Mouse (Mus musculus) T-helper 1 cell (primary cell): Measurements from ENCODE around the gene Nrip1.
"Not testable (repeated sequence)": the region's sequence is repeated elsewhere in the genome, so short reads cannot be mapped to it uniquely, and the experiment has no call there.

Experiments
- in situ Hi-C: fragments of 300-600 bp; cut with MboI, MseI; formaldehyde crosslinking; loops from one replicate; pipeline ENCODE4 v1.15.1; 2025; ENCODE audit warnings: high pct_unique_total_duplicates

The Nrip1 gene

DNA sequence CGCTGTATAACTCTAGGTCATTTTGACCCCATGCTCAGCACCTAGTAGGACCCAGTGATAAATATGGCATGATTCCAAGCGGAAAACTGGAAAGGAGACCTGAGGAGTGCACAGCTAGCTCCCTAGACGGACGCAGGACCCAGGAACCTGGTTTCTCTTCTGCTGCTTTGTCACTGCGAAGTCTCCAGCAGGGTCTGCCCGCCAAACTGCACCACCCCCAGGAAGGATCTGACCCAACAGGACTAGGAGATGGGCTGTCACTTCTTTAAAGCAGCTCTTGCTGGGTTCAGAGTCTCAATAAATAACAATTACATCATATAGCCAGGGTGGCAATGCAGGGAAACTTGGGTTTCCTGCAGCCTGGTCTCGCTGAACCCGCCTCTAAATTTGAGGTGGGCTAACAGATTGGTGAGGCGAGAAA is at the start of gene Nrip1:
Gene Nrip1 (minus strand): TSS at position 157 of the 421 bp plus-strand sequence.
- in situ Hi-C loops: loop anchor here (5.0 kb wide), 1 partner anchor 394 kb away; no protein-coding TSS in a partner anchor

DNA sequence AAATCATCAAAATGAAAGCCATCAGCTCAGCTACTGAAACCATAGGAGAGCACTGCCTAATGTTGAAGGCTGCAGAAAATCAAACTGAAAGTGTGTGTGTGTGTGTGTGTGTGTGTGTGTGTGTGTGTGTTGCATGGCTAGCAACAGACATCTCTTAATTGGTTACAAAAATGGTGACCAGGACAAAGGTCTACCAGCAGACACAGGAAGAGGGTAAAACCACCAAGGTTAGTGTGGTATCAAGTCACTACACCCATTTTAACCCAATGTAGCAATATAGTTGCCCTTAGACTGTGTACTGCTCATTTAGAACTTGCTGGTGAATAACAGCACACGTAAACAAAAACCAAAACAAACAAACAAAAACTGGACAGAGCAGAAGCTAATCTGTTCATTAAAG is 48.9 kb upstream of the Nrip1 start:
- in situ Hi-C loops: no loop called here

DNA sequence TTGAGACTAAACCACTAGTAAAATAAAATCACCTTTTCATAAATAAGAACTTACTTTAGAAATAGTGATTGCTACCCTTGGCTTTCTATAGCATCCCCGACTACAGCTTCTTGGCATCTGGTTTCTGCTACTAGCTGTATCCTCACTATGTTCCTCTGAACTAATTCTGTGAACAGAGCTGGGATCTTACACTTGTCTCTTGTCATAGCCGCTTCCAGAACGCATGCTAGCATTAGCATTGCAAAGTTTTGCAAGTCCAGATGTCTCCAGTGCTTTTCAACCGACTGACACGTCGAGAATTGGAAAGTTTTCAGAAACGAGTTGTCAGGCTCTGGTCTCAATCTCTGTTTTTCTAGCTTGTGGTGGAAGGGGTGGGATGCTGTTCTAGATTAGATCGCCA is 46.2 kb upstream of the Nrip1 start:
- in situ Hi-C loops: no loop called here

GRCm38 (mm10) chr16:76416477-76416876 is 42.9 kb upstream of the Nrip1 start:
- in situ Hi-C loops: no loop called here

DNA sequence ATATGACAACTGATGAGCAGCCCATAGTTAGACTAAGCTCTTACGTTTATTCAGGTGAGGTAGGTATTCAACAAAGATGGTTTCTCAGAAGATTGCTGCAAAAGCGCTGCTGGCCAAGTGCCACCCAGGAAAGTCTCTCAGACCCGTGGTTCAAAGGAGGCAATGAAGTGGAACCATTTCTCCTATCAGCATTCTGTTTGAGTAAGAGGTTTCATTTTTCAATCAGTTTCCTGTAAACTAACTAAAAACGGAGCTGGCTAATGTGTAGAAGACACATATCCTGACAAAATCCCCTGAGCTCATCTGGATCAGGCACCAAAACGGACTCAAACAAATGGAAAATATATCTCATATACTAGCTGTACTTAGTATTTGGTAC is 42.4 kb upstream of the Nrip1 start:
- in situ Hi-C loops: no loop called here

DNA sequence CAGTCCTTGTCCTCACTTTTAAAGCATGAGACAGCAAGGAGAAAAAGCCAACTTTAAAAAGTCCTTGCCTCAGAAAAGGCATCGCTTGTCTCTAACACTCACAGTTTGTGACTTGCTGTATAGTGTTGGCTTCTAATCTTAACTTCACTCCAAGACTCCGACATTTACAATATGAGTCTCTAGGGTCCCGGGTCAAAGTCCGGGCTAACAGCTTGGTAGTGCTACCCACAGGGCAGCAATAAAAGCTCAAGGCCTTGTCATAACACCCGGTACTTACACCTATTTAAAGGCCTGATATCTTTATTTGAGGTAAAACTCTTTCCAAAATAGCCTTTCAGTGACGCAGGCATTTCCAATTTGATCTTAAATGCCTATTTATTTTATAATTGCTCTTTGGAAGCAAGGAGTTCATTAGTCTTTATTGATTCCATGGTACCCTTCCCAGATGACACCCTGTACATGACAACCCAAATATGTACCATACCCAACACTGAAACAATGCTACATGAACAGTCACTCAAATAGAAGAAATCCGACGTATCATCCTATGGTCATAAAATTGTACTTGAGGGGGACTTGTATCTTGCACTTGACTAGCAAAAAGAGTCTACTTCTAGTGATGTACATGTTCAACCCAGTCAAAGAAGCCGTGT is 41.9 kb upstream of the Nrip1 start:
- in situ Hi-C loops: no loop called here

DNA sequence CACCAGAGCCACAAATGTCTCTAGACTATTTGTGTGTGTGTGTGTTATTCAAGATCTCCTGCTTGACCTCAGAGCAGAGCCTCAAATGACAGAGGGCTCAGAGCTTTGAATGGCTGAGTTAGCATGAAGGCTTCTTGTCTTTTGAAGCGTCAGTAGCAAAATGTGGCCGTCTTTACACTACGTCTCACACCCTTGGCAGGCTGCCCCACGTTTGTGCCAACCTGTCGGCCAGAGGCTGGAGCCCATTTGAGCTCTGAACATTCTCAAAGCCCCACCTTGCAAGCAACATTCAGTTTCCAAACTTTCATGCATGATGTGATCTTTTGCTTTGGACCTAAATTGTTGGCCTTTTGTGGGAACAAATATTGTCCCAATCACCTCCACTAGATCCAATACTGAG is 40.9 kb upstream of the Nrip1 start:
- in situ Hi-C loops: no loop called here

DNA sequence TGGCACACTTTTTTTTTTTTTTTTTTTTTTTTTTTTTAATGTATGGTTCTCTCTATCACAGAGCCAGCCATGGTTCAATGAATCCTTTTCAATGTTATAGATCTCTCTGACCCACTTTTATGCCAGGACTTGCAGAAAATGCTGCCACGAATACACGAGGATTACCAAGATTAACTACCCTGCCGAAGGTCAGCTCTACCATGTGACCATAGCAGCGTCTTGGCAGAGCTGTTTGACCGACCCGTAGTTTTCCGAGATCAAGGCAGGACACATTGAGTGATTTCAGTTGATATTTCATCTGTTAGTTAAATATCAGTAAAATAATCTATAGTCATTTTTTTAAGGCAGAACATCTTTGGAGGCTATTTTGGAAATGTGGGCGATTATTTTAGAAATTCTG is 40.0 kb upstream of the Nrip1 start:
- in situ Hi-C loops: no loop called here

GRCm38 (mm10) chr16:76409355-76409722 is 35.7 kb upstream of the Nrip1 start:
- in situ Hi-C loops: no loop called here

DNA sequence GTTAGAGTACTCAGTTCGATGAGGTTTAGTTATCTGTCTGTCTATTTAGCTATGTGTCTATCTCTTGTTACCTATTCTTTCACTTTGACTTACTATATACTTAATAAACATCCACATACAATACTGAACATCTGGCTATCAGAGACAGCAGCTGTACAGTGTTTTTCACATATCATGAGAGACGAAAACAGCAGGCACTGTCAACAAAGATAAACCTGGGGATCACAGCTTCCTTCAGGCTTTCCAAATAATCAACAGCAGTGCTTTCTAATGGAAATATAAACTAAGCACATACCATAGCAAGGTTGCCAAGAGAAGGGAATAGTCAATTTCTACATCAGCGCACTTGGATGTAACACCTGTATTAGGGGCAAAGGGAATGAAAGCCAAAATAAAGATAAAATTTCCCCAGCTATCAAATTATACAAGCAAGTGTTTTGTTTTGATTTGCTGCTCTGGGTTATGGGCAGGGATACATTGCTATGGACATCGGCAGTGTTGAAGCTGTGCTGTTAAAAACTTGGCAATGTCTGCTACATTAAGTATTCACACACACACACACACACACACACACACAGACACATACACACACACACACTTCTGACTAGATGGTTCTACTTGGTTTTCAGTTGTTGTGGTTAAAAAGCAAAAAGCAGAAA is 35.2 kb upstream of the Nrip1 start:
- in situ Hi-C loops: no loop called here

DNA sequence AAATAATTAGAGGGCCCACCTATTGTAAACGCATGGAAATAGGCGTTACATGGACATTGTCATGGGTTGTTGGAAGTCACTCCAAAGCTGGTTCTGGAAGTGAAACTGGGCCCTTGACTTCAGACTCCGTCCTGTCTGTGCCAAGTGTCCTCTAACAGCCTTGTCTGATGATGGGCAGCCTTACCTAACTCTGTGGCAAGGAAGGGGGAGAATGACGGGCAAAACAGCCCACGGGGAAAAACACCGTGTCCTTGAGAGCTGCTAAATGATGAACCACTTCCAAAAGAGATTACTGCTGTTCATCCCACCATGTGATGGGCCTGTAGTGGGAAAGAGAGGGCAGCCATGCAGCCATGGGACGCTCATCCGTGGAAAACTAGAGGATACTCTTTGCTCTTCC is 34.6 kb upstream of the Nrip1 start:
- in situ Hi-C loops: no loop called here

GRCm38 (mm10) chr16:76407321-76407920 is 33.8 kb upstream of the Nrip1 start:
- in situ Hi-C loops: no loop called here

DNA sequence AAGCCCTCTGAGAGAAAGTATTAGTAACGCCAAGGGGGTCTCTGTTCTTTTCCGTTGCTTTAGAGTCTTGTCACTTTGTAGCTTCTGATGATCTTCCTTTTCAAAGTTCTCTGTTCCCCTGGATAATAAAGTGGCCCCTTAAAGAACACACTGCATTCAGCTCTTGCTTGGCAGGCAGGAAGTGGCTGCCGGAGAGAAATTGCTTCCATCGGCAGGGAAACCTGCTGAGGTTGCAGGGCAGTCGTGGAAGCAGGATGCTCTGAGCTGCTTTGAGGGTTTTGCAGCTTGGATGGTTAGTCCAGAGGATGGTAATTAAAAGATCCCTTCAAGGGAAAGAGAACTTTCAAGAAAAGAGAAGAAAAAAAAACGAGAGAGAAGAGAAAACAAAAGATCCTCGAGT is 33.3 kb upstream of the Nrip1 start:
- in situ Hi-C loops: no loop called here

DNA sequence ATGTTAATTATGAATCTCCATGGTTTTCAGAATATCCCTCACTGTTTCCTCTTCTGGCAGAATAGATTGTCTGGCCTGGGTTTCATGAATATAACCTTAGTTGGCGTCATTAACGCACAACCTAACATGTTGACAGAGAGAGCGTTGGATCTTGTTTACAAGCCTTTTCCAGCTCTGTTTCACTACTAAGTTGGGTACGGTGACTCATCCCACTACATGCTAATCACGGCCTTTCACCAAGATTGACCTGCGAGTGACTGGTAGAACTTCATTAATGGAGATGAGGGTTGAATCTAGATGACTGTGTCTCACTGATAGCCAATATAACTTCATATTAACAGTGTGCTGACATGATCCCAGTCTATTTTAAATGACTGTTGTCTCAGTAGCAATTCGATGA is 32.7 kb upstream of the Nrip1 start:
- in situ Hi-C loops: no loop called here

DNA sequence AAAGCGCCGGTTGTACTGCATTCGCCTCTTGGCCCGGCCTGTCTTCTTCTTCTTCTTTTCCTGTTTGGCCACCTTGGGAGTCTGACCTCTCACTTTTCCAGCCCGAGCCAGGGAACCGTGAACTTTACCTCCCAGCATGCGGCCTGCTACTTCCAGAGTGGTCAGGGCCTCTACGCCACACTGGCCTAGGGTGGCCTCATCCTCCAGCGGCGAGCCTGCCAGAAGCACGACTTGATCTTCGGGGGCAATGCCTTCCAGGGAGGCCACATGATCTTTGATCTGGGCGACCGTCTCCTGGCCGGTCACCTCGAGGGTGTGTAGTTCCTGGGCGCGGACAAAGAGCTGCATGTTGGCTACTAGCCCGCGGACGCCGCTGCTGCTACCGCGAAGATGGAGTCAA is 29.7 kb upstream of the Nrip1 start:
- in situ Hi-C loops: not testable (repeated sequence)

DNA sequence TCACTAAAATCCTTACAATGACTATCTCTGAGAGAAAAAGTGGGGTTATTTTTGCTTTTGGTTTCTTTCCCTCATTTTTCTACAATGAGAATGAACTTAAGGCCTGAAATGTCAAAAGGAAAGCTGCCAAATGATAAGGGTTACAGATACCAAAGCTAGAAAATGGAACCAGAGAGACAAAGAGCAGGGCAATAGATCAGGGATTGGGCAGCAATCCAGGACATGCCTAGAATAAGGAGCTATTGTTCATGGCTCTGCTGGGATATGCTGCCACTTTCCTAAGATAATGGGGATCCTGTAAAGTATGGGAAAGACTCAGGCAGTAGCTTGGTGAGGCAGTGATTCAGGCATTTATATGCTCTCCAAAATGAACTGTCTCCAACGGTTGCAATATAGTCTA is 22.9 kb upstream of the Nrip1 start:
- in situ Hi-C loops: no loop called here

- in situ Hi-C loops: no loop called here
These were observed 19.6 kb upstream of the Nrip1 start for GRCm38 (mm10) chr16:76393267-76393666.

GRCm38 (mm10) chr16:76386496-76386895 is 12.9 kb upstream of the Nrip1 start:
- in situ Hi-C loops: no loop called here

GRCm38 (mm10) chr16:76386071-76386470 is 12.4 kb upstream of the Nrip1 start:
- in situ Hi-C loops: no loop called here

- in situ Hi-C loops: no loop called here
These were observed 3.6 kb upstream of the Nrip1 start for GRCm38 (mm10) chr16:76377211-76377610.

- in situ Hi-C loops: no loop called here
These were observed 3.0 kb upstream of the Nrip1 start for GRCm38 (mm10) chr16:76376661-76377060.

GRCm38 (mm10) chr16:76372941-76373561 is 576 bp downstream of the Nrip1 start:
- in situ Hi-C loops: loop anchor here (5.0 kb wide), 1 partner anchor 394 kb away; no protein-coding TSS in a partner anchor
